Mouse (Mus musculus) forebrain, embryonic 11.5 days (tissue): ENCODE data around the gene 2410131K14Rik. TPM values are rescaled to one million over a fixed set of nuclear protein-coding genes. Genes with fewer than 3 reads are reported as not detected.

Source experiments
- ATAC-seq: fragments of 200-750 bp; cut with Nextera tagmentation; replicated peaks from 2 replicates; pipeline ENCODE4 v1.8.0; 2017; ENCODE audit warnings: moderate TSS enrichment; ENCODE audit not compliant: low FRiP score
- DNase-seq: peaks from one replicate; pipeline ENCODE4 v3.0.0-alpha.2; 2017; ENCODE audit warnings: low spot score
- H3K27ac ChIP-seq: fragments of 300-500 bp; sonication (generic); 2 replicates; pipeline ENCODE4 v1.5.1; 2014; ENCODE audit warnings: low read depth, low read length
- H3K27me3 ChIP-seq: fragments of 300-500 bp; sonication (generic); 2 replicates; pipeline ENCODE4 v1.6.1; 2014; ENCODE audit warnings: mild to moderate bottlenecking, low read length, mixed read lengths; ENCODE audit not compliant: control insufficient read depth, insufficient read depth
- H3K36me3 ChIP-seq: fragments of 300-500 bp; sonication (generic); 2 replicates; pipeline ENCODE4 v1.6.1; 2014; ENCODE audit warnings: mild to moderate bottlenecking, low read length, moderate library complexity, mixed read lengths; ENCODE audit not compliant: control insufficient read depth, insufficient read depth
- H3K4me1 ChIP-seq: fragments of 300-500 bp; sonication (generic); replicated peaks from 2 replicates; pipeline ENCODE4 v1.6.1; 2014; ENCODE audit warnings: low read length, mixed read lengths; ENCODE audit not compliant: control insufficient read depth, insufficient read depth
- H3K4me2 ChIP-seq: fragments of 300-500 bp; sonication (generic); 2 replicates; pipeline ENCODE4 v1.6.1; 2014; ENCODE audit warnings: low read depth, mild to moderate bottlenecking, low read length, moderate library complexity, mixed read lengths; ENCODE audit not compliant: severe bottlenecking
- H3K4me3 ChIP-seq: fragments of 300-500 bp; sonication (generic); 2 replicates; pipeline ENCODE4 v1.5.1; 2014; ENCODE audit warnings: low read depth, low read length
- H3K9ac ChIP-seq: fragments of 300-500 bp; sonication (generic); 2 replicates; pipeline ENCODE4 v1.6.1; 2014; ENCODE audit warnings: low read length
- H3K9me3 ChIP-seq: fragments of 300-500 bp; sonication (generic); 2 replicates; pipeline ENCODE4 v1.6.1; 2016; ENCODE audit warnings: low read length, mixed read lengths; ENCODE audit not compliant: control insufficient read depth
- WGBS: fragments of 180-500 bp; shearing (Covaris S2); extraction: QIAGEN DNeasy Blood & Tissue Kit; methylation state at CpG from one replicate; pipeline ENCODE4 v1.1.7; 2014; 5-methylcytosine and 5-hydroxymethylcytosine counted together
- polyA plus RNA-seq: library from polyadenylated mRNA; unstranded; fragments of >200 nt; fragmentation: Nextera tagmentation; extraction: Ambion mirVana; gene quantifications from 2 replicates; pipeline ENCODE4 v1.2.1, GENCODE M21; 2014

Gene 2410131K14Rik
- polyA plus RNA-seq, 1 experiment from 2014 or later: 11.8 TPM

DNA sequence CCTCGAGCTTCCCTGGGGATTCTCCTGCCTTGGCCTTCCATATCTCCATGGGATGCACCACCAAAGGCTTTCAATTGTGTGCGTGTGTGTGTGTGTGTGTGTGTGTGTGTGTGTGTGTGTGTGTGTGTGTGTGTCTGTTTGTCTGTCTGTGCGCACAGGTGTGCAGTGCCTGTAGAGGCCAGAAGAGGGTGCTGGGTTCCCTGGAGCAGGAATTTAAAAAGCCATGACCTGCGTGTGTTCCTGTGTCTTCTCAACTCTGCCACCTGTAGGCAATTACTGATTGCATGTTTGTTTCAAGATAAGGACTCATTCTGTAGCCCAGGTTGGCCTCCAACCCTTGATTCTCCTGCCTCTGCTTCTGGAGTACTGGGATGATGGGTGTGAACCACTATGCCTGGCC, 46.4 kb downstream of the 2410131K14Rik start:
- H3K36me3 ChIP-seq: no peaks in the 10 kb centered on the region
- H3K4me3 ChIP-seq: no peak overlapping the region
- H3K27ac ChIP-seq: no peak overlapping the region
- H3K9me3 ChIP-seq: no peaks in the 10 kb centered on the region
- peaks cover 3% of the 10 kb centered on the region; the same call in 1 of the 2 replicates for H3K4me1 ChIP-seq
- no peak overlapping the region for H3K4me2 ChIP-seq
- WGBS: 85% methylated on average over 4 of the region's 4 CpGs
- no peak for ATAC-seq
- DNase-seq: no peak
- no peak overlapping the region for H3K9ac ChIP-seq
- no peaks in the 10 kb centered on the region for H3K27me3 ChIP-seq

DNA sequence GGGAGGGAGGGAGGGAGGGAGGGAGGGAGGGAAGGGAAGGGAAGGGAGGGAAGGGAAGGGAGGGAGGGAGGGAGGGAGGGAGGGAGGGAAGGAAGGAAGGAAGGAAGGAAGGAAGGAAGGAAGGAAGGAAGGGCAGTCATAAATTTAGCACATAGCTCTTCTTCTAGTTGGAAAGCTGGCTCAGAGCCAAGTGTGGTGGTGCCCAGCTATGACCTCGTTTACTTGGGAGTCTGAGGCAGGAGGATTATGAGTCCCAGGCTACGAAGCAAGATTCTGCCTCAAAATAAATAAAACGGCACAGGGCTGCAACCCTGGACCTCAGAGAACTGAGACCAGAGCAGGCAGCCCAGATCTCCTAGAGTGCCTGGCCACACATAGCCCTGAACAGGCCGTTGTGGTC, 47.4 kb downstream of the 2410131K14Rik start:
- H3K27ac ChIP-seq: no peak overlapping the region
- no peak overlapping the region for H3K4me2 ChIP-seq
- no peak for ATAC-seq

DNA sequence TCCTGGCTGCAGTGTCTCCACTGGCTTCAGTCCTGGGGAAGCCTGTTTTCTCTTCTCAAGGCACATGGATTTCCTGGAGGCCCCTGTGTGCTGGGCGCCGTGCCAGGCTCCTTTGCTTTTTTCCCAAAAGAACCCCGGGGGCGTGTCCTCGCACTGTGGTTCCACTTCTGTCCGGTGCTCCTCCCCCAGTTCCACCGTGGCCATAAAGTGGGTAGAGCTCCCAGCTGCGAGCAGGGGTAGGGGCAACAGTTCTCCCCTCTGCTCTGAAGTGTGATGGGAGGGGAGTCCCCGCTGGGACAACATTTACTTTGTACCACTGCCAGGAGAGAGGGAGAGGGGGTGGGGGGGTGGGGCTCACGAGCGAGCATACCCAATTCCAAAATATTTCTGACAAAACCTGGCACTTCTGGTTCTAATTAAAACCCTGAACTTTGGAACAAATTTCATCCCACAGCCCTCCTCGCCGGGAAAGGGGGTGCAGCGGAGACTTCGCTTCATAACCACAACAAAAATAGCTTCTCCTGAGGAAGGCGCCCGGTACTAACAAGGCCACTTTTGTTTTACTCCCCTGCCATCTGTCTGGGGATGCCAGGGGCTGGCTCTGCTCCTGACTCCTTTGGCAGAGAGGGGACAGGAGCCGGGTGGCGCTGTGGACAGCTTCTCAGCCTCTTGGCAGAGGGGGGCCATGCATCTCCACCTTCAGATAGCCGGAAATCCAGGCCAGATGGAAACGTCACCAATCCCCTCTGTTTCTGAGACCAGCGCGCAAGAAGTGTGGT, 49.2 kb downstream of the 2410131K14Rik start:
- Histone ChIP-seq H3K4me3 (no peak overlapping the region), H3K9ac (no peak overlapping the region), H3K27me3 (no peaks in the 10 kb centered on the region), H3K4me1 (peaks cover 5% of the 10 kb centered on the region; the same call in 1 of the 2 replicates), H3K27ac (peak overlapping the region; percentile 77), H3K36me3 (no peaks in the 10 kb centered on the region), H3K9me3 (no peaks in the 10 kb centered on the region), H3K4me2 (no peak overlapping the region)
- ATAC-seq (peak; percentile 71), DNase-seq (peak; percentile 77)
- 47% methylated on average over 23 of the region's 23 CpGs for WGBS

More for the DNA sequence above, 47.4 kb downstream of the 2410131K14Rik start:
- WGBS: 64% methylated on average over 4 of the region's 4 CpGs
- no peaks in the 10 kb centered on the region for H3K9me3 ChIP-seq
- no peak overlapping the region for H3K9ac ChIP-seq
- no peaks in the 10 kb centered on the region for H3K36me3 ChIP-seq
- H3K4me1 ChIP-seq: peaks cover 5% of the 10 kb centered on the region; the same call in 1 of the 2 replicates
- no peaks in the 10 kb centered on the region for H3K27me3 ChIP-seq
- no peak overlapping the region for H3K4me3 ChIP-seq
- no peak for DNase-seq

DNA sequence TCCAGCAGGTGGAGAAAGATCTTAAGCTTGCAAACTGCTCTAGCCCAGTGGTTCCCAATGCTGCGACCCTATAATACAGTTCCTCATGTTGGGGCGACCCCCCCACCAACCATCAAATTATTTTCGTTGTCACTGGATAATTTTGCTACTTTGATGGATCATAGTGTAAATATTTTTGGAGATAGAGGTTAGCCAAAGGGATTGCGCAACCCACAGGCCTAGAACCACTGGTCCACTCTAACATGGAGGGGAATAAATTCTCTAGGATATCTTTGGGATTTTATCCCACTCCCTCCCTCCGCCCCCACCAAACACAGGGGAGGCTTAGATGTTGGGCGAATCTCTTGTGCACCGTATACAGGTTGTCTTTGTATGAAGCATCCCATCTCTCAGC, 49.8 kb downstream of the 2410131K14Rik start:
- peak overlapping the region; percentile 77; the same call in 1 of the 2 replicates for H3K27ac ChIP-seq

DNA sequence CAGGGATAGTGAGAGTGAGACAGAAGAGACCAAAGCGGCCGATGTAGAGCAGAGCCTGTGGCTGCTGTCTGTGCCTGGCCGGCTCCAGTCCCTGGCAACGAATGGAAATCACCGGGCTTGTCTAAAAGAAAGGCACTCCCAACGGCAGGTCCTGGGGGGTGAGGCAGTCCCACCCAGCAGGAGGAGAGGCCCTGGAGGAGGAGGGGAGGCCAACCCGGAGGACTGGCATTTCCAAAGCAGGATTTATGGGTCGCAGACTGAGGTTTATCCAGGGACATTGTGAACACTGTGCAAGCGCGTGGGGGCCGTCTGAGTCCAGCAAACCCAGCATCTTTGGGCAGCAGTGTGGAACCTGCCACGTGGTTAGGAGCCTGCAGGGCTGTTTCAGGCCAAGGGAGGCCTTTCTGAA, 52.3 kb downstream of the 2410131K14Rik start:
- H3K36me3 ChIP-seq: no peaks in the 10 kb centered on the region
- H3K27ac ChIP-seq: no peak overlapping the region
- no peak for ATAC-seq
- H3K9ac ChIP-seq: no peak overlapping the region
- no peak overlapping the region for H3K4me3 ChIP-seq
- H3K9me3 ChIP-seq: no peaks in the 10 kb centered on the region
- WGBS: 43% methylated on average over 12 of the region's 12 CpGs
- H3K27me3 ChIP-seq: no peaks in the 10 kb centered on the region
- no peak overlapping the region for H3K4me2 ChIP-seq
- DNase-seq: no peak
- H3K4me1 ChIP-seq: peaks cover 5% of the 10 kb centered on the region; the same call in 1 of the 2 replicates

More for the DNA sequence above, 49.8 kb downstream of the 2410131K14Rik start:
- Histone ChIP-seq H3K4me2 (no peak overlapping the region), H3K4me3 (no peak overlapping the region), H3K9ac (no peak overlapping the region), H3K27me3 (no peaks in the 10 kb centered on the region), H3K4me1 (peaks cover 5% of the 10 kb centered on the region; the same call in 1 of the 2 replicates), H3K9me3 (no peaks in the 10 kb centered on the region), H3K36me3 (no peaks in the 10 kb centered on the region)
- DNase-seq: no peak
- peak; percentile 21; the same call in 1 of the 2 replicates for ATAC-seq
- 91% methylated on average over 7 of the region's 7 CpGs for WGBS

DNA sequence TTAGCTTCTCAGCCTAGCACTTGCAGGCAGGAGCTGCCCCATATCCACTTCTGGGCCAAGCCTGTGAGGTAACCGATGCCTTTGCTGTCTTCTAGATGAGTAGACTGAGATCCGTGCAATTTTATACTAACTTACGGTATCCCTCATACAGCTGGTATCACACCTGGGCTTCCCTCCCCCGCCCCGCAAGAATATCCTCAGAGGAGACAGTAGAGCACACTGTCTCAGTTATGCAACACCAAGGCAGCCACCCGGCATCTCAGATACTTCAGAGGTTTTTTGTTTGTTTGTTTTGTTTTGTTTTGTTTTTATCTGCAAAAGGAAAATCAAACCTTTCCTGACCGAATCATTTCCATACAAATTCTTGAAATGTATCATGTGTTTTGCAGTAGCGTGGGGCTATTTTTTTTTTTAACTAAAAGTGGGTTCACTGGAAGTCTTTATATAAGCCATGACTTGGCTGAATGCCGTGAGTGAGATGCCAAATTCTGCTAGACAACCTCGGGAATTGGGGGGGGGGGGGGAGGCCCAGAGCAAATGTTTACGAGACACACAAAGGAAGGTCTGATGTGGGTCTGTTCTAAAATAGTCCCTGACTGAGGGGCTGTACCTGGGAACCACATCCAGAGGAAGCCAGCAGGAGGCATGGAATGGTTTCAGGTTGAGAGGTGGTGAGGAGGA, 54.8 kb downstream of the 2410131K14Rik start:
- Histone ChIP-seq H3K9ac (no peak overlapping the region), H3K4me2 (no peak overlapping the region), H3K27me3 (no peaks in the 10 kb centered on the region), H3K36me3 (no peaks in the 10 kb centered on the region), H3K4me1 (0 out of 2 replicates have a peak, but pooled peaks cover 2% of the 10 kb centered on the region), H3K27ac (no peak overlapping the region), H3K9me3 (no peaks in the 10 kb centered on the region), H3K4me3 (no peak overlapping the region)
- DNase-seq (no peak), ATAC-seq (no peak)
- 89% methylated on average over 11 of the region's 11 CpGs for WGBS

DNA sequence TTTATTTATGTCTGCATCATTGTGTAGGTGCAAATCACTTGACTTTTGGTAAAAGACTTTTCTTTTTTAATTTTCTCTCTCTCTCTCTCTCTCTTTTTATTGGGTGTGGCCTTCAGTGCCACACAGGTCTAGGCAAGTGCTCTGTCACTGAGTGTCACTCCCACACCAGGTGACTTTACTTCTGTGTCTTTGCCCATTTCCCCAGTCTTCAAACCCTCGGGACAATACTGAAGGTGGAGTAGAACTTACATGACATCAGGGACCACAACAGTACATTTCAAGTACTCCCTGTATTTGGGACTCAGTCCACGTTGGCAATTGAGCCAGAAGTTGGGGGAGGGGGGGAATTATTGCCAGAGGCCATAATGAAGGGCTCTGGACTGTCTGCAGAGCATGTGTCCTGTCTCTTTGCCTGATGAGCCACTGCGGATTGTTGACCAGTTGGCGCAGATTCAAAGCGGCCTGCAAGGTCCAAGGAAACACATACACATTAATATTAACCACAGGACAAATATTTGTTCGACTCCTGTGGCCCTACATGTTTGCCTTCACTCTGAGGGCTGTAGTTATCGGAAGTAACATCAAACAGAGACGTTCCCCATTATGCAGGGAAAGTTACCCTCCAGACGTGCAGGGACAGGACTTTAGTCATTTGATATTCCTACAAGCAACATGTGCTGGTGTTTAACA, 57.6 kb downstream of the 2410131K14Rik start:
- H3K27ac ChIP-seq: no peak overlapping the region
- H3K27me3 ChIP-seq: no peaks in the 10 kb centered on the region
- no peaks in the 10 kb centered on the region for H3K36me3 ChIP-seq
- DNase-seq (no peak), ATAC-seq (no peak)
- H3K4me2 ChIP-seq: no peak overlapping the region
- 78% methylated on average over 9 of the region's 9 CpGs for WGBS
- H3K4me3 ChIP-seq: no peak overlapping the region
- H3K9ac ChIP-seq: no peak overlapping the region
- no peaks in the 10 kb centered on the region for H3K9me3 ChIP-seq
- H3K4me1 ChIP-seq: no peaks in the 10 kb centered on the region

DNA sequence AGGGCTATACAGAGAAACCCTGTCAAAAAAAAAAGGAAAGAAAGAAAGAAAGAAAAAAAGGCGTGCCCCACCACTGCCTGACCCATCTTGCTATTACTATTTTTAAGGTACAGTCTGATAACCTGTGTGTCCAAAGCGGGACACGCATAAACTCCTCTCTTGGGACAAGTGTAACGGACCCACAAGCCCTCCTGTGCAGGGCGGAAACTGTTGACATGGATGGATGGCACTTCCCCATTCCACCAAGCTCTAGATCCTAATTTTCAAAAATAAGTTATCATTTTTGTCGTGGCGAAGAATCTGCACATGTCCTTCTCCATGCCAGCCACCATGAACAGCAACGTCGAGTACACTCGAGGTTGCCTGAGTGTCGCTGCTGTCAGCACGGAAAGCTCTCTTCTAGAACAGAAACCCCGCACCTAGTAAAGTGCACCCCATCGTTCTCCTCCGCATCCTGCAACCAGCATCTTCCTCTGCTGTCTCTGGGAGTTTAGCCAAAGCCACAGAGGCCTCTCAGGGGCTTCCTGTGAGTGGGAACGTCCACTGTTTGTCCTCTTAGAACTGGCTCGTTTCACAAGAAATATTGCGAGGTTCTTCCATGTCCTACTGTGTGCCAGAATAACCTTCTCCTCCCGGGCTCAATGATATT, 60.1 kb downstream of the 2410131K14Rik start:
- no peak for ATAC-seq
- Histone ChIP-seq H3K9ac (no peak overlapping the region), H3K36me3 (no peaks in the 10 kb centered on the region), H3K4me3 (no peak overlapping the region), H3K27me3 (no peaks in the 10 kb centered on the region), H3K4me1 (no peaks in the 10 kb centered on the region), H3K27ac (no peak overlapping the region), H3K4me2 (no peak overlapping the region), H3K9me3 (no peaks in the 10 kb centered on the region)
- DNase-seq: no peak
- 88% methylated on average over 19 of the region's 19 CpGs for WGBS
